Mouse (Mus musculus): ENCODE data around the gene Diras1.

DNA sequence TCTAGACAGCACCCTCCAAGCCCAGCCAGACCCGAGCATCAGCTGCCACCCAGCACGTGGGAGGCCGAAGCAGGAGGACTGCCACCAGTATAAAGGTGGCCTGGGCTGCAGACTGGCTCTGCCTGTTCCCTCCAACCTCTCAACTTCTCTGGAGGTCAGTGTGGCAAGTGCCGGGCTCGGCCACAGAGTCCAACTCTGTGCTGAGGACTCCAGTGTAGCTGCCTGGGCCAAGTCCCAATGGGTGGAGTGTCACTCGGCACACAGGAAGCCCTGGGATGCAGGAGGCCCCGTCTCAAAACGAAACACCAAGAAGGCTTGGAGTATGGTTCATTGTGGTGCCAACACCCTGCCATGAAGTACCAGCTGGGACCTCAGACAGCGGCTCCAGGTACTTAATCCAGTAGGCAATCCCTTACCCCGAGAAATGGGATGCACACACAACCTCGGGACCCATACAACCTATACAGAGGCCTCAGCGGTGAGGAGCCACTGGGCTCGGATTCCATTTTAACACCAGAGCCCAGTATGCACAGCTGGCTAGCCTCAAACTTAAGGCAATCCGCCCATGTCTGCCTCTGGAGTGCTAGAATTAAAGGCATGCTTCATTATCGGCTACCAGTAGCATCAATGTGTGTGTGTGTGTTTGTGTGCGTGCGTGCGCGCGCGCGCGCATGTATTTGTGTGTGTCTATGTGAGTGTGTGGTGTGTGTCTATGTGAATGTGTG is 32.1 kb upstream of the Diras1 start:
- TF ChIP-seq GATA1 (IDR thresholded peaks at IDR 0.05; ENCODE audit: borderline replicate concordance, low read length) (no peak), FLI1 (IDR thresholded peaks at IDR 0.05; ENCODE audit: low read length) (no peak)
